Comparison of ENCODE assay signal across 28 mouse cellular contexts in genomic region chr17:32738406-32738805, GRCm38 (mm10). TPM values are rescaled to one million over a fixed set of nuclear protein-coding genes. Genes with fewer than 3 reads are reported as not detected.
"Had no signal": no experiment of that assay in that cellular context is flagged by ENCODE, and none has a peak within 500 bp of the region (broad histone marks: within the 10 kb centered on the region; RNA-seq: fewer than 3 reads in every experiment).

No protein-coding gene starts in this region.

- H3K4me1 ChIP-seq: heart, embryonic 13.5 days; heart, embryonic 15.5 days; hindbrain, embryonic 15.5 days; kidney, embryonic 15.5 days; limb, embryonic 13.5 days; limb, embryonic 15.5 days; liver, embryonic 12.5 days had no signal

- H3K9me3 ChIP-seq: heart, embryonic 13.5 days; heart, embryonic 15.5 days; hindbrain, embryonic 13.5 days; hindbrain, embryonic 15.5 days; kidney, embryonic 15.5 days; limb, embryonic 13.5 days; limb, embryonic 15.5 days; liver, embryonic 12.5 days had no signal

- H3K27me3 ChIP-seq: heart, embryonic 13.5 days; heart, embryonic 15.5 days; hindbrain, embryonic 13.5 days; hindbrain, embryonic 15.5 days; kidney, embryonic 15.5 days; limb, embryonic 13.5 days; limb, embryonic 15.5 days; liver, embryonic 12.5 days had no signal

- H3K9ac ChIP-seq: heart, embryonic 13.5 days; heart, embryonic 15.5 days; hindbrain, embryonic 13.5 days; hindbrain, embryonic 15.5 days; kidney, embryonic 15.5 days; limb, embryonic 13.5 days; limb, embryonic 15.5 days; liver, embryonic 12.5 days had no signal

- H3K4me2 ChIP-seq: heart, embryonic 11.5 days; heart, embryonic 13.5 days; heart, embryonic 15.5 days; hindbrain, embryonic 13.5 days; hindbrain, embryonic 15.5 days; kidney, embryonic 15.5 days; limb, embryonic 13.5 days; limb, embryonic 15.5 days; liver, embryonic 12.5 days had no signal

- H3K4me3 ChIP-seq: heart, adult 2 months; heart, embryonic 13.5 days; heart, embryonic 15.5 days; hindbrain, embryonic 13.5 days; hindbrain, embryonic 15.5 days; kidney, embryonic 15.5 days; limb, embryonic 13.5 days; limb, embryonic 15.5 days; liver, embryonic 12.5 days had no signal

- ATAC-seq: hindbrain, postnatal 0 days; intestine, embryonic 16.5 days; liver, embryonic 12.5 days had no signal

- H3K27ac ChIP-seq: heart, adult 2 months; heart, embryonic 13.5 days; heart, embryonic 15.5 days; hindbrain, embryonic 13.5 days; hindbrain, embryonic 15.5 days; hindbrain, postnatal 0 days; kidney, embryonic 15.5 days; kidney, postnatal 0 days; limb, embryonic 13.5 days; limb, embryonic 15.5 days; liver, embryonic 12.5 days had no signal

- H3K36me3 ChIP-seq: heart, embryonic 13.5 days; heart, embryonic 15.5 days; hindbrain, embryonic 13.5 days; hindbrain, embryonic 15.5 days; kidney, embryonic 15.5 days; limb, embryonic 13.5 days; limb, embryonic 15.5 days; liver, embryonic 12.5 days had no signal

- DNase-seq: gastrocnemius, postnatal 10 days; gastrocnemius, postnatal 36 days; heart, adult 11 months; heart, adult 2 months; heart, postnatal 14 days; heart, postnatal 36 days; kidney, adult 11 months; kidney, adult 2 months; kidney, adult 9 months; kidney, postnatal 14 days; kidney, postnatal 36 days; layer of hippocampus, adult 9-11 months; layer of hippocampus, postnatal 36 days; left cerebral cortex, postnatal 4 days had no signal

RNA-seq across cellular contexts. Expression of gene Cyp4f15, which starts 53.0 kb away (rescaled TPM):
- total RNA-seq: gastrocnemius, adult 18-20 months; gastrocnemius, postnatal 10 days; gastrocnemius, postnatal 36 days; heart, adult 2 months; heart, postnatal 14 days; heart, postnatal 36 days; hematopoietic stem cell, adult 5-6 weeks had no signal
- polyA plus RNA-seq: heart, embryonic 15.5 days had no signal
